Mouse (Mus musculus) kidney, embryonic 15.5 days (tissue): ENCODE data around the gene Smo. TPM values are rescaled to one million over a fixed set of nuclear protein-coding genes. Genes with fewer than 3 reads are reported as not detected.

Experiments
- ATAC-seq: fragments of 200-750 bp; cut with Nextera tagmentation; replicated peaks from 2 replicates; pipeline ENCODE4 v1.8.0; 2017; ENCODE audit warnings: moderate TSS enrichment; ENCODE audit not compliant: low FRiP score
- H3K27ac ChIP-seq: fragments of 300-500 bp; sonication (generic); 2 replicates; pipeline ENCODE4 v1.5.1; 2015; ENCODE audit warnings: mild to moderate bottlenecking, inconsistent platforms
- H3K27me3 ChIP-seq: fragments of 300-500 bp; sonication (generic); 2 replicates; pipeline ENCODE4 v1.6.1; 2015; ENCODE audit warnings: inconsistent platforms
- H3K36me3 ChIP-seq: fragments of 300-500 bp; sonication (generic); 2 replicates; pipeline ENCODE4 v1.6.1; 2015; ENCODE audit warnings: inconsistent platforms
- H3K4me1 ChIP-seq: fragments of 300-500 bp; sonication (generic); 2 replicates; pipeline ENCODE4 v1.6.1; 2015; ENCODE audit warnings: inconsistent platforms
- H3K4me2 ChIP-seq: fragments of 300-500 bp; sonication (generic); 2 replicates; pipeline ENCODE4 v1.6.1; 2015; ENCODE audit warnings: moderate library complexity, mild to moderate bottlenecking, inconsistent platforms
- H3K4me3 ChIP-seq: fragments of 300-500 bp; sonication (generic); replicated peaks from 2 replicates; pipeline ENCODE4 v1.5.1; 2015; ENCODE audit warnings: mild to moderate bottlenecking, inconsistent platforms
- H3K9ac ChIP-seq: fragments of 300-500 bp; sonication (generic); 2 replicates; pipeline ENCODE4 v1.6.1; 2015; ENCODE audit warnings: mild to moderate bottlenecking, inconsistent platforms
- H3K9me3 ChIP-seq: fragments of 300-500 bp; sonication (generic); replicated peaks from 2 replicates; pipeline ENCODE4 v1.6.1; 2016; ENCODE audit warnings: inconsistent platforms
- WGBS: fragments of 180-500 bp; shearing (Covaris S2); methylation state at CpG from one replicate; pipeline ENCODE4 v1.1.7; 2015; ENCODE audit warnings: mixed read lengths; 5-methylcytosine and 5-hydroxymethylcytosine counted together
- polyA plus RNA-seq: library from polyadenylated mRNA; unstranded; fragments of >200 nt; fragmentation: Nextera tagmentation; extraction: Ambion mirVana; gene quantifications from 2 replicates; pipeline ENCODE4 v1.2.1, GENCODE M21; 2015

The Smo gene
- polyA plus RNA-seq, 1 experiment from 2014 or later, result 55.0 TPM

GRCm38 (mm10) chr6:29782239-29782638 is 46.9 kb downstream of the Smo start:
- ATAC-seq, result no peak
- Histone ChIP-seq H3K9ac (no peak overlapping the region), H3K36me3 (no peaks in the 10 kb centered on the region), H3K27ac (no peak overlapping the region), H3K4me3 (no peak overlapping the region), H3K9me3 (no peaks in the 10 kb centered on the region), H3K4me2 (no peak overlapping the region), H3K4me1 (0 out of 2 replicates have a peak, but pooled peaks cover under 1% of the 10 kb centered on the region), H3K27me3 (no peaks in the 10 kb centered on the region)
- WGBS, result 75% methylated on average over 1 of the region's 1 CpGs

- Histone ChIP-seq H3K9me3 (no peaks in the 10 kb centered on the region), H3K4me2 (no peak overlapping the region), H3K9ac (no peak overlapping the region), H3K36me3 (no peaks in the 10 kb centered on the region), H3K27ac (no peak overlapping the region), H3K4me3 (no peak overlapping the region), H3K4me1 (no peaks in the 10 kb centered on the region), H3K27me3 (no peaks in the 10 kb centered on the region)
- ATAC-seq, result no peak
- 81% methylated on average over 6 of the region's 6 CpGs for WGBS
Observed at GRCm38 (mm10) chr6:29783960-29784359, 48.7 kb downstream of the Smo start.

GRCm38 (mm10) chr6:29784413-29785021 is 49.2 kb downstream of the Smo start:
- Histone ChIP-seq H3K4me3 (no peak overlapping the region), H3K9ac (no peak overlapping the region), H3K27ac (no peak overlapping the region), H3K4me1 (no peaks in the 10 kb centered on the region), H3K4me2 (no peak overlapping the region), H3K9me3 (no peaks in the 10 kb centered on the region), H3K27me3 (no peaks in the 10 kb centered on the region), H3K36me3 (no peaks in the 10 kb centered on the region)
- WGBS, result 88% methylated on average over 3 of the region's 3 CpGs
- ATAC-seq, result no peak

GRCm38 (mm10) chr6:29785759-29786158 is 50.5 kb downstream of the Smo start:
- H3K27me3 ChIP-seq, result no peaks in the 10 kb centered on the region
- H3K9me3 ChIP-seq, result no peaks in the 10 kb centered on the region
- H3K4me1 ChIP-seq, result no peaks in the 10 kb centered on the region
- no peaks in the 10 kb centered on the region for H3K36me3 ChIP-seq
- ATAC-seq, result no peak
- no peak overlapping the region for H3K27ac ChIP-seq
- no peak overlapping the region for H3K9ac ChIP-seq
- H3K4me3 ChIP-seq, result no peak overlapping the region
- 89% methylated on average over 5 of the region's 5 CpGs for WGBS
- H3K4me2 ChIP-seq, result no peak overlapping the region

- WGBS, result 78% methylated on average over 3 of the region's 3 CpGs
Observed at GRCm38 (mm10) chr6:29788779-29789350, 53.6 kb downstream of the Smo start.

GRCm38 (mm10) chr6:29790014-29790698 is 54.9 kb downstream of the Smo start:
- Histone ChIP-seq H3K9ac (no peak overlapping the region), H3K36me3 (no peaks in the 10 kb centered on the region), H3K4me2 (no peak overlapping the region), H3K4me3 (no peak overlapping the region), H3K27me3 (no peaks in the 10 kb centered on the region), H3K9me3 (no peaks in the 10 kb centered on the region), H3K27ac (no peak overlapping the region), H3K4me1 (no peaks in the 10 kb centered on the region)
- ATAC-seq, result no peak
- 91% methylated on average over 3 of the region's 3 CpGs for WGBS

More at GRCm38 (mm10) chr6:29788779-29789350, 53.6 kb downstream of the Smo start:
- Histone ChIP-seq H3K27me3 (no peaks in the 10 kb centered on the region), H3K4me1 (no peaks in the 10 kb centered on the region), H3K27ac (no peak overlapping the region), H3K9me3 (no peaks in the 10 kb centered on the region), H3K4me2 (no peak overlapping the region), H3K9ac (no peak overlapping the region), H3K36me3 (no peaks in the 10 kb centered on the region), H3K4me3 (no peak overlapping the region)
- no peak for ATAC-seq

- Histone ChIP-seq H3K4me3 (no peak overlapping the region), H3K9me3 (no peaks in the 10 kb centered on the region), H3K27me3 (no peaks in the 10 kb centered on the region), H3K27ac (no peak overlapping the region), H3K4me2 (no peak overlapping the region), H3K9ac (no peak overlapping the region), H3K4me1 (no peaks in the 10 kb centered on the region), H3K36me3 (no peaks in the 10 kb centered on the region)
- WGBS, result 50% methylated on average over 1 of the region's 1 CpGs
- ATAC-seq, result no peak
Observed at GRCm38 (mm10) chr6:29793520-29793919, 58.2 kb downstream of the Smo start.

GRCm38 (mm10) chr6:29794582-29794981 is 59.3 kb downstream of the Smo start:
- Histone ChIP-seq H3K4me1 (no peaks in the 10 kb centered on the region), H3K27ac (no peak overlapping the region), H3K9me3 (no peaks in the 10 kb centered on the region), H3K4me3 (no peak overlapping the region), H3K36me3 (no peaks in the 10 kb centered on the region), H3K4me2 (no peak overlapping the region), H3K27me3 (no peaks in the 10 kb centered on the region), H3K9ac (no peak overlapping the region)
- WGBS, result 90% methylated on average over 6 of the region's 6 CpGs
- no peak for ATAC-seq

GRCm38 (mm10) chr6:29802979-29803378 is 67.7 kb downstream of the Smo start:
- Histone ChIP-seq H3K9me3 (no peaks in the 10 kb centered on the region), H3K4me2 (no peak overlapping the region), H3K27ac (no peak overlapping the region), H3K36me3 (no peaks in the 10 kb centered on the region), H3K9ac (no peak overlapping the region), H3K4me3 (no peak overlapping the region), H3K4me1 (no peaks in the 10 kb centered on the region), H3K27me3 (no peaks in the 10 kb centered on the region)
- WGBS, result 91% methylated on average over 1 of the region's 1 CpGs
- no peak for ATAC-seq

- H3K36me3 ChIP-seq, result no peaks in the 10 kb centered on the region
- no peak for ATAC-seq
- H3K4me1 ChIP-seq, result no peaks in the 10 kb centered on the region
- WGBS, result 73% methylated on average over 3 of the region's 3 CpGs
- H3K9me3 ChIP-seq, result no peaks in the 10 kb centered on the region
- H3K4me3 ChIP-seq, result no peak overlapping the region
- H3K9ac ChIP-seq, result no peak overlapping the region
- no peak overlapping the region for H3K27ac ChIP-seq
- no peaks in the 10 kb centered on the region for H3K27me3 ChIP-seq
- no peak overlapping the region for H3K4me2 ChIP-seq
Observed at GRCm38 (mm10) chr6:29804006-29804405, 68.7 kb downstream of the Smo start.

- Histone ChIP-seq H3K36me3 (no peaks in the 10 kb centered on the region), H3K27ac (no peak overlapping the region), H3K4me2 (no peak overlapping the region), H3K4me1 (no peaks in the 10 kb centered on the region), H3K27me3 (no peaks in the 10 kb centered on the region), H3K9ac (no peak overlapping the region), H3K9me3 (no peaks in the 10 kb centered on the region), H3K4me3 (no peak overlapping the region)
- WGBS, result 80% methylated on average over 2 of the region's 2 CpGs
- no peak for ATAC-seq
Observed at GRCm38 (mm10) chr6:29805381-29805780, 70.1 kb downstream of the Smo start.
